Mouse (Mus musculus): ENCODE results near the gene Faah.

- no peak for TF ChIP-seq GATA1 (IDR thresholded peaks at IDR 0.05; ENCODE audit: low read length)
- TF ChIP-seq TAL1 (IDR thresholded peaks at IDR 0.05; ENCODE audit: low read length) = no peak
These were observed 28.3 kb downstream of the Faah start for GRCm38 (mm10) chr4:115989382-115989781.
